Mouse (Mus musculus): ENCODE measurements around the gene Smim17.
"Not testable (repeated sequence)": the region's sequence is repeated elsewhere in the genome, so short reads cannot be mapped to it uniquely, and the experiment has no call there.

The Smim17 gene

GRCm38 (mm10) chr7:6419894-6420293 lies 21.4 kb downstream of the Smim17 start:
- DNase-seq, result peak; percentile 59

- no peak for DNase-seq
Measured at GRCm38 (mm10) chr7:6429381-6429780, 30.9 kb downstream of the Smim17 start.

GRCm38 (mm10) chr7:6430342-6430741 lies 31.8 kb downstream of the Smim17 start:
- no peak for DNase-seq

- no peak for DNase-seq
Measured at GRCm38 (mm10) chr7:6438388-6438787, 39.9 kb downstream of the Smim17 start, which contains the start of gene Olfr1344. TSS of gene Olfr1344 (plus strand) at chr7:6438688.

GRCm38 (mm10) chr7:6441173-6441572 lies 42.7 kb downstream of the Smim17 start:
- DNase-seq, result no peak

GRCm38 (mm10) chr7:6447771-6448170 lies 49.3 kb downstream of the Smim17 start:
- DNase-seq, result no peak

- DNase-seq, result no peak
Measured at GRCm38 (mm10) chr7:6455868-6456267, 57.4 kb downstream of the Smim17 start, which contains the start of gene Olfr1336. TSS of gene Olfr1336 (plus strand) at chr7:6456168.

GRCm38 (mm10) chr7:6456399-6456798 lies 57.9 kb downstream of the Smim17 start:
- no peak for DNase-seq

- no peak for DNase-seq
Measured at GRCm38 (mm10) chr7:6466951-6467350, 68.4 kb downstream of the Smim17 start, which contains the start of gene Olfr1346. TSS of gene Olfr1346 (plus strand) at chr7:6467101.

GRCm38 (mm10) chr7:6477633-6478032 lies 79.1 kb downstream of the Smim17 start:
- DNase-seq, result not testable (repeated sequence)
